Mouse (Mus musculus): ENCODE results near the gene Cyp21a1. TPM values are rescaled to one million over a fixed set of nuclear protein-coding genes. Genes with fewer than 3 reads are reported as not detected.

The Cyp21a1 gene
- polyA plus RNA-seq, 1 experiment, result not detected

DNA sequence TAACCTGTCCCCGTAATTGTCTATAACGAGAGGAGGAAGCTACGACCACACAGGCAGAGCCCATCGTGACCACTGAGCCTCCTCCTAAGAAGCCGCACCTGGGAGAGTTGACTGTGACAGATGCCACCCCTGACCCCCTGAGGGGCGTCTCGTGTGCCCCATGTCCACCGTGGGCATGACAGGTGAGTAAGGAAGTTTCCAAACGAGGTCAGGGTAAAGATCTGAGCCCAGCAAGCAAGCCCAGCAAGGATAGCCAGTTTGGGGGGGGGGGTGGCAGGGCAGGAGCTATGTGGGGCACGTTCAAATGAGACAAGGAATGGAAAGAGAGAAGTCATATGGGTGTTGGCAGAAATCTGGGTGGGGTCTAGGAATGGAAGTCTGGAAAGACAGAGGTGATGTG lies 9.3 kb downstream of the Cyp21a1 start:
- no peaks in the 10 kb centered on the region for H3K4me1 ChIP-seq (ENCODE audit: control insufficient read depth, insufficient read depth, low read length)
- no peak overlapping the region for H3K27ac ChIP-seq (ENCODE audit: insufficient read depth, low read length)
- H3K27me3 ChIP-seq (ENCODE audit: control insufficient read depth, insufficient read depth, low read length, poor library complexity, severe bottlenecking), result no peaks in the 10 kb centered on the region
- no peak overlapping the region for H3K4me3 ChIP-seq (ENCODE audit: low read depth, low read length)
- H3K9ac ChIP-seq (ENCODE audit: low read depth, poor library complexity, severe bottlenecking), result no peak overlapping the region
- no peaks in the 10 kb centered on the region for H3K36me3 ChIP-seq (ENCODE audit: control insufficient read depth, insufficient read depth, low read length, poor library complexity, severe bottlenecking)
- 0 out of 2 replicates have a peak, but pooled peaks cover 7% of the 10 kb centered on the region for H3K9me3 ChIP-seq (replicated peaks; ENCODE audit: control insufficient read depth, insufficient read depth, low read length, poor library complexity, severe bottlenecking)
- no peak for TF ChIP-seq POLR2A (IDR thresholded peaks at IDR 0.05; ENCODE audit: insufficient read depth, low read length)
- no peak for TF ChIP-seq CTCF (IDR thresholded peaks at IDR 0.05; ENCODE audit: low read depth, low read length)
- no peak for TF ChIP-seq EP300 (IDR thresholded peaks at IDR 0.05; ENCODE audit: insufficient read depth, low read depth, low read length)

DNA sequence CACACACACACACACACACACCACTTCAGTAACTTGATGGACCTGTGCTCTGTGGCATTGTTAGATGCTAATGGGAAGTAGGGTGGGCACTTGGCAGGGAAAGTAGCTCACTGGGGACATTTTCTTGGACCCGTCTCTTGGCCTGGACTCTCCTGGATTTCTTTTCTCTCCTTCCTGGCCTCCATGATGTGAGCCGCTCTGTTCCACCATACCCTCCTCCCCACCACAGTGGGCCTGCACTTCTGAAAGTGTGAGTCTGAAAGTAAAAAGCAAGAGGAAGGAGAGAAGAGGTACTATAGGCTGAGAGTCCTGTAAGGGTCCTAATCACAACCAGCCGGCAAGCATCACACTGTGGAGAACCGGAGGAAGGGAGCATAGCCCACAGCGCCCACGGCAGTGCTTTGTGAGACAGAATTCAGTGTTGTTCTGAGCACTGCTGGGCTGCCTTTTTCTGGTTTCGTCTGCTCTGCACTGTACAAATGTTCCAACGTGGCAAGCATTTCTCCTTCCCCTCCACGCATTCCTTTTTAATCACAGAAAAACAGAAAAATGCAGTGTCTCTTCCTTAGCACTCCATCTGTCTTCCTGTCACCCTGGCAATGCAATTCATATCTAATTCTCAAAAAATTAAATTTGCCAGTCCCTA lies 26.6 kb downstream of the Cyp21a1 start:
- H3K27me3 ChIP-seq (ENCODE audit: control insufficient read depth, insufficient read depth, low read length, poor library complexity, severe bottlenecking), result no peaks in the 10 kb centered on the region
- H3K9me3 ChIP-seq (replicated peaks; ENCODE audit: control insufficient read depth, insufficient read depth, low read length, poor library complexity, severe bottlenecking), result peaks cover 9% of the 10 kb centered on the region
- no peak for TF ChIP-seq CTCF (IDR thresholded peaks at IDR 0.05; ENCODE audit: low read depth, low read length)
- TF ChIP-seq POLR2A (IDR thresholded peaks at IDR 0.05; ENCODE audit: insufficient read depth, low read length), result no peak
- TF ChIP-seq EP300 (IDR thresholded peaks at IDR 0.05; ENCODE audit: insufficient read depth, low read depth, low read length), result no peak
- no peak overlapping the region for H3K4me3 ChIP-seq (ENCODE audit: low read depth, low read length)
- H3K9ac ChIP-seq (ENCODE audit: low read depth, poor library complexity, severe bottlenecking), result no peak overlapping the region
- H3K27ac ChIP-seq (ENCODE audit: insufficient read depth, low read length), result no peak overlapping the region
- no peaks in the 10 kb centered on the region for H3K4me1 ChIP-seq (ENCODE audit: control insufficient read depth, insufficient read depth, low read length)
- no peaks in the 10 kb centered on the region for H3K36me3 ChIP-seq (ENCODE audit: control insufficient read depth, insufficient read depth, low read length, poor library complexity, severe bottlenecking)

DNA sequence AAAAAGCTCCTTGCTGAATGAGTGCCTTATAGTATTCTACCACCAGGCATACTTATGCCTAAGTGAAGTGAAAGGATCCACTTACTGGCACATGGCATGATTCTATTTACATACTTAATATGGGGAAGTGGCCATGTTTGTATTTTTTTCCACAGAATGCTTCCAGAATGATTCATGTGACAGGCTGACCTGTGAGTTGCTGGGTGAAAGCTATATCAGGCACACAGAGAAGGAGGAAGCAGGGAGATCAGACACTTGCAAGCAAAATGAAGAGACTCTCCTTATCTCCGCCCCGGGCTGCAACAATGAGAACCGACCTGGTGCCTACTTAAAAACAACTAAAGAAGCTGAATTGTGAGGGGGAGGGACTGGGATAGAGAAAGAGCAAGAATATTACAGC lies 42.9 kb downstream of the Cyp21a1 start:
- no peaks in the 10 kb centered on the region for H3K4me1 ChIP-seq (ENCODE audit: control insufficient read depth, insufficient read depth, low read length)
- no peaks in the 10 kb centered on the region for H3K36me3 ChIP-seq (ENCODE audit: control insufficient read depth, insufficient read depth, low read length, poor library complexity, severe bottlenecking)
- no peaks in the 10 kb centered on the region for H3K27me3 ChIP-seq (ENCODE audit: control insufficient read depth, insufficient read depth, low read length, poor library complexity, severe bottlenecking)

More for the DNA sequence above, 42.9 kb downstream of the Cyp21a1 start:
- no peak overlapping the region for H3K27ac ChIP-seq (ENCODE audit: insufficient read depth, low read length)
- H3K9ac ChIP-seq (ENCODE audit: low read depth, poor library complexity, severe bottlenecking), result no peak overlapping the region
- H3K9me3 ChIP-seq (replicated peaks; ENCODE audit: control insufficient read depth, insufficient read depth, low read length, poor library complexity, severe bottlenecking), result no peaks in the 10 kb centered on the region
- TF ChIP-seq EP300 (IDR thresholded peaks at IDR 0.05; ENCODE audit: insufficient read depth, low read depth, low read length) (no peak), POLR2A (IDR thresholded peaks at IDR 0.05; ENCODE audit: insufficient read depth, low read length) (no peak), CTCF (IDR thresholded peaks at IDR 0.05; ENCODE audit: low read depth, low read length) (no peak)
- H3K4me3 ChIP-seq (ENCODE audit: low read depth, low read length), result no peak overlapping the region

Other genes starting within 250 kb of the Cyp21a1 start
- 4.6 and 7.0 TPM in 2 replicates for gene Notch4, start 240.3 kb downstream of the Cyp21a1 start, polyA plus RNA-seq (2011; ENCODE audit: insufficient read depth, insufficient read length, low read depth, missing spikeins)
- gene Gpsm3, start 214.8 kb downstream of the Cyp21a1 start, polyA plus RNA-seq (2011; ENCODE audit: insufficient read depth, insufficient read length, low read depth, missing spikeins), result 3.9 and 4.2 TPM in 2 replicates
- gene Pbx2, start 213.3 kb downstream of the Cyp21a1 start, polyA plus RNA-seq (2011; ENCODE audit: insufficient read depth, insufficient read length, low read depth, missing spikeins), result 66.1 and 73.0 TPM in 2 replicates
- 1.4 and 2.5 TPM in 2 replicates for gene Ager, start 206.7 kb downstream of the Cyp21a1 start, polyA plus RNA-seq (2011; ENCODE audit: insufficient read depth, insufficient read length, low read depth, missing spikeins)
- 74.3 and 75.9 TPM in 2 replicates for gene Rnf5, start 200.9 kb downstream of the Cyp21a1 start, polyA plus RNA-seq (2011; ENCODE audit: insufficient read depth, insufficient read length, low read depth, missing spikeins)
- gene Agpat1, start 200.3 kb downstream of the Cyp21a1 start, polyA plus RNA-seq (2011; ENCODE audit: insufficient read depth, insufficient read length, low read depth, missing spikeins), result 66.8 and 81.7 TPM in 2 replicates
- gene Egfl8, start 188.6 kb downstream of the Cyp21a1 start, polyA plus RNA-seq (2011; ENCODE audit: insufficient read depth, insufficient read length, low read depth, missing spikeins), result 0.85 and 1.1 TPM in 2 replicates
- gene Ppt2, start 176.1 kb downstream of the Cyp21a1 start, polyA plus RNA-seq (2011; ENCODE audit: insufficient read depth, insufficient read length, low read depth, missing spikeins), result 26.7 and 29.2 TPM in 2 replicates
- gene Prrt1, start 175.0 kb downstream of the Cyp21a1 start, polyA plus RNA-seq (2011; ENCODE audit: insufficient read depth, insufficient read length, low read depth, missing spikeins), result not detected in 2 replicates
- 11.0 and 16.5 TPM in 2 replicates for gene Fkbpl, start 159.8 kb downstream of the Cyp21a1 start, polyA plus RNA-seq (2011; ENCODE audit: insufficient read depth, insufficient read length, low read depth, missing spikeins)
- 31.3 and 32.0 TPM in 2 replicates for gene Atf6b, start 157.4 kb downstream of the Cyp21a1 start, polyA plus RNA-seq (2011; ENCODE audit: insufficient read depth, insufficient read length, low read depth, missing spikeins)
- gene Tnxb, start 134.0 kb downstream of the Cyp21a1 start, polyA plus RNA-seq (2011; ENCODE audit: insufficient read depth, insufficient read length, low read depth, missing spikeins), result 0.13 and 0.15 TPM in 2 replicates
- gene C4b, start 60.7 kb downstream of the Cyp21a1 start, polyA plus RNA-seq (2011; ENCODE audit: insufficient read depth, insufficient read length, low read depth, missing spikeins), result 0.12 and 0.23 TPM in 2 replicates
- gene Stk19, start 32.4 kb upstream of the Cyp21a1 start, polyA plus RNA-seq (2011; ENCODE audit: insufficient read depth, insufficient read length, low read depth, missing spikeins), result 18.7 and 25.8 TPM in 2 replicates
- 22.6 and 24.5 TPM in 2 replicates for gene Dxo, start 32.5 kb upstream of the Cyp21a1 start, polyA plus RNA-seq (2011; ENCODE audit: insufficient read depth, insufficient read length, low read depth, missing spikeins)
- gene Skiv2l, start 45.6 kb upstream of the Cyp21a1 start, polyA plus RNA-seq (2011; ENCODE audit: insufficient read depth, insufficient read length, low read depth, missing spikeins), result 12.7 and 13.1 TPM in 2 replicates
- gene Nelfe, start 45.8 kb upstream of the Cyp21a1 start, polyA plus RNA-seq (2011; ENCODE audit: insufficient read depth, insufficient read length, low read depth, missing spikeins), result 53.0 and 63.6 TPM in 2 replicates
- not detected in 2 replicates for gene Cfb, start 58.0 kb upstream of the Cyp21a1 start, polyA plus RNA-seq (2011; ENCODE audit: insufficient read depth, insufficient read length, low read depth, missing spikeins)
- gene Zbtb12, start 74.9 kb upstream of the Cyp21a1 start, polyA plus RNA-seq (2011; ENCODE audit: insufficient read depth, insufficient read length, low read depth, missing spikeins), result 22.8 and 24.7 TPM in 2 replicates
- gene Gm20547, start 77.5 kb upstream of the Cyp21a1 start, polyA plus RNA-seq (2011; ENCODE audit: insufficient read depth, insufficient read length, low read depth, missing spikeins), result 0.41 TPM in 1 of 2 replicates, not detected in the other
- gene C2, start 93.7 kb upstream of the Cyp21a1 start, polyA plus RNA-seq (2011; ENCODE audit: insufficient read depth, insufficient read length, low read depth, missing spikeins), result 9.9 and 10.8 TPM in 2 replicates
- 60.9 and 75.4 TPM in 2 replicates for gene Ehmt2, start 93.9 kb upstream of the Cyp21a1 start, polyA plus RNA-seq (2011; ENCODE audit: insufficient read depth, insufficient read length, low read depth, missing spikeins)
- 5.3 and 5.8 TPM in 2 replicates for gene Slc44a4, start 109.9 kb upstream of the Cyp21a1 start, polyA plus RNA-seq (2011; ENCODE audit: insufficient read depth, insufficient read length, low read depth, missing spikeins)
- 13.6 and 15.1 TPM in 2 replicates for gene Neu1, start 126.7 kb upstream of the Cyp21a1 start, polyA plus RNA-seq (2011; ENCODE audit: insufficient read depth, insufficient read length, low read depth, missing spikeins)
- gene Hspa1b, start 154.7 kb upstream of the Cyp21a1 start, polyA plus RNA-seq (2011; ENCODE audit: insufficient read depth, insufficient read length, low read depth, missing spikeins), result 2.6 and 3.0 TPM in 2 replicates
- gene Gm20481, start 165.4 kb upstream of the Cyp21a1 start, polyA plus RNA-seq (2011; ENCODE audit: insufficient read depth, insufficient read length, low read depth, missing spikeins), result not detected in 2 replicates
- gene Hspa1a, start 167.6 kb upstream of the Cyp21a1 start, polyA plus RNA-seq (2011; ENCODE audit: insufficient read depth, insufficient read length, low read depth, missing spikeins), result 1.9 and 2.5 TPM in 2 replicates
- 0.25 TPM in 1 of 2 replicates, not detected in the other for gene Hspa1l, start 168.1 kb upstream of the Cyp21a1 start, polyA plus RNA-seq (2011; ENCODE audit: insufficient read depth, insufficient read length, low read depth, missing spikeins)
- 163 and 166 TPM in 2 replicates for gene Lsm2, start 177.3 kb upstream of the Cyp21a1 start, polyA plus RNA-seq (2011; ENCODE audit: insufficient read depth, insufficient read length, low read depth, missing spikeins)
- gene Vars, start 196.4 kb upstream of the Cyp21a1 start, polyA plus RNA-seq (2011; ENCODE audit: insufficient read depth, insufficient read length, low read depth, missing spikeins), result 108 and 123 TPM in 2 replicates
- gene Vwa7, start 212.0 kb upstream of the Cyp21a1 start, polyA plus RNA-seq (2011; ENCODE audit: insufficient read depth, insufficient read length, low read depth, missing spikeins), result 0.30 and 0.33 TPM in 2 replicates
- 1.7 and 3.9 TPM in 2 replicates for gene Sapcd1, start 223.5 kb upstream of the Cyp21a1 start, polyA plus RNA-seq (2011; ENCODE audit: insufficient read depth, insufficient read length, low read depth, missing spikeins)
- gene Msh5, start 242.2 kb upstream of the Cyp21a1 start, polyA plus RNA-seq (2011; ENCODE audit: insufficient read depth, insufficient read length, low read depth, missing spikeins), result 6.7 and 7.4 TPM in 2 replicates
- gene Clic1, start 245.4 kb upstream of the Cyp21a1 start, polyA plus RNA-seq (2011; ENCODE audit: insufficient read depth, insufficient read length, low read depth, missing spikeins), result 173 and 182 TPM in 2 replicates

All from ES-Bruce4 (cell line).